Mouse (Mus musculus): Measurements from ENCODE around the gene Cd300ld2. TPM values are rescaled to one million over a fixed set of nuclear protein-coding genes. Genes with fewer than 3 reads are reported as not detected.
A peak's percentile ranks its signal among the peaks of the same experiment; 100 is the strongest.
"Not testable (repeated sequence)": the region's sequence is repeated elsewhere in the genome, so short reads cannot be mapped to it uniquely, and the experiment has no call there.

The Cd300ld2 gene
- polyA plus RNA-seq, 1 experiment = 0.27 TPM

- no peak for DNase-seq (ENCODE audit: low read depth in 1 of 2, low spot score in 2 of 2)
- 40% methylated on average over 3 of the region's 3 CpGs for WGBS
- H3K4me3 ChIP-seq (ENCODE audit: extremely low read depth, insufficient read depth, insufficient read length) = no peak overlapping the region
- no peak for TF ChIP-seq CTCF (IDR thresholded peaks at IDR 0.05; ENCODE audit: extremely low read depth, insufficient read depth, insufficient read length, insufficient replicate concordance)
- no peak overlapping the region for H3K27ac ChIP-seq (ENCODE audit: insufficient read depth, low read length)
- H3K27me3 ChIP-seq (ENCODE audit: control insufficient read depth, insufficient read depth, low read length) = no peaks in the 10 kb centered on the region
- H3K4me1 ChIP-seq (ENCODE audit: control insufficient read depth, insufficient read depth, insufficient read length) = no peaks in the 10 kb centered on the region
- no peaks in the 10 kb centered on the region for H3K36me3 ChIP-seq (ENCODE audit: control insufficient read depth, insufficient read depth, low read length)
Observed at GRCm38 (mm10) chr11:115049282-115049895, 33.4 kb upstream of the Cd300ld2 start.

- WGBS = 43% methylated on average over 2 of the region's 2 CpGs
- Histone ChIP-seq H3K4me1 (ENCODE audit: control insufficient read depth, insufficient read depth, insufficient read length) (no peaks in the 10 kb centered on the region), H3K4me3 (ENCODE audit: extremely low read depth, insufficient read depth, insufficient read length) (no peak within 1 kb of the TSS), H3K36me3 (ENCODE audit: control insufficient read depth, insufficient read depth, low read length) (no peaks in the 10 kb centered on the region), H3K27ac (ENCODE audit: insufficient read depth, low read length) (no peak within 1 kb of the TSS), H3K27me3 (ENCODE audit: control insufficient read depth, insufficient read depth, low read length) (no peaks in the 10 kb centered on the region)
- TF ChIP-seq CTCF (IDR thresholded peaks at IDR 0.05; ENCODE audit: extremely low read depth, insufficient read depth, insufficient read length, insufficient replicate concordance) (no peak), POLR2A (IDR thresholded peaks at IDR 0.05; ENCODE audit: low read depth, low read length) (no peak)
- no peak for DNase-seq (ENCODE audit: low read depth in 1 of 2, low spot score in 2 of 2)
Observed at GRCm38 (mm10) chr11:115048259-115048658, 32.3 kb upstream of the Cd300ld2 start, which contains the start of gene Cd300ld3. TSS of gene Cd300ld3 (minus strand) at chr11:115048409.

GRCm38 (mm10) chr11:115037669-115038068, 21.7 kb upstream of the Cd300ld2 start, which contains the start of gene Cd300ld5:
TSS of gene Cd300ld5 (minus strand) at chr11:115037769.
- not testable (repeated sequence) for H3K36me3 ChIP-seq (ENCODE audit: control insufficient read depth, insufficient read depth, low read length); DNase-seq (ENCODE audit: low read depth in 1 of 2, low spot score in 2 of 2); H3K4me3 ChIP-seq (ENCODE audit: extremely low read depth, insufficient read depth, insufficient read length); H3K4me1 ChIP-seq (ENCODE audit: control insufficient read depth, insufficient read depth, insufficient read length); H3K27me3 ChIP-seq (ENCODE audit: control insufficient read depth, insufficient read depth, low read length); H3K27ac ChIP-seq (ENCODE audit: insufficient read depth, low read length)
- WGBS = no CpG with 5 or more reads among the region's 6 CpGs

GRCm38 (mm10) chr11:115026912-115027311, 10.9 kb upstream of the Cd300ld2 start, which contains the start of gene Cd300ld4:
TSS of gene Cd300ld4 (minus strand) at chr11:115027012.
- not testable (repeated sequence) for DNase-seq (ENCODE audit: low read depth in 1 of 2, low spot score in 2 of 2); H3K4me1 ChIP-seq (ENCODE audit: control insufficient read depth, insufficient read depth, insufficient read length); H3K27ac ChIP-seq (ENCODE audit: insufficient read depth, low read length); H3K4me3 ChIP-seq (ENCODE audit: extremely low read depth, insufficient read depth, insufficient read length); H3K36me3 ChIP-seq (ENCODE audit: control insufficient read depth, insufficient read depth, low read length); H3K27me3 ChIP-seq (ENCODE audit: control insufficient read depth, insufficient read depth, low read length)
- WGBS = no CpG with 5 or more reads among the region's 6 CpGs

- Histone ChIP-seq H3K27me3 (ENCODE audit: control insufficient read depth, insufficient read depth, low read length) (no peaks in the 10 kb centered on the region), H3K4me1 (ENCODE audit: control insufficient read depth, insufficient read depth, insufficient read length) (no peaks in the 10 kb centered on the region; the same call in 1 of the 2 replicates), H3K36me3 (ENCODE audit: control insufficient read depth, insufficient read depth, low read length) (no peaks in the 10 kb centered on the region), H3K27ac (ENCODE audit: insufficient read depth, low read length) (peak overlapping the region; percentile 72), H3K4me3 (ENCODE audit: extremely low read depth, insufficient read depth, insufficient read length) (no peak overlapping the region)
- TF ChIP-seq POLR2A (IDR thresholded peaks at IDR 0.05; ENCODE audit: low read depth, low read length) (no peak), CTCF (IDR thresholded peaks at IDR 0.05; ENCODE audit: extremely low read depth, insufficient read depth, insufficient read length, insufficient replicate concordance) (no peak)
- DNase-seq (ENCODE audit: low read depth in 1 of 2, low spot score in 2 of 2) = no peak
- 18% methylated on average over 5 of the region's 5 CpGs for WGBS
Observed at GRCm38 (mm10) chr11:115004070-115004469, 11.9 kb downstream of the Cd300ld2 start.

- TF ChIP-seq CTCF (IDR thresholded peaks at IDR 0.05; ENCODE audit: extremely low read depth, insufficient read depth, insufficient read length, insufficient replicate concordance) (no peak), POLR2A (IDR thresholded peaks at IDR 0.05; ENCODE audit: low read depth, low read length) (no peak)
- peak within 1 kb of the TSS; percentile 5; the same call in 1 of the 2 replicates for H3K4me3 ChIP-seq (ENCODE audit: extremely low read depth, insufficient read depth, insufficient read length)
- DNase-seq (ENCODE audit: low read depth in 1 of 2, low spot score in 2 of 2) = no peak
- no peaks in the 10 kb centered on the region; the same call in 1 of the 2 replicates for H3K4me1 ChIP-seq (ENCODE audit: control insufficient read depth, insufficient read depth, insufficient read length)
- H3K27me3 ChIP-seq (ENCODE audit: control insufficient read depth, insufficient read depth, low read length) = no peaks in the 10 kb centered on the region
- WGBS = 40% methylated on average over 7 of the region's 7 CpGs
- H3K27ac ChIP-seq (ENCODE audit: insufficient read depth, low read length) = peak within 1 kb of the TSS; percentile 67
- H3K36me3 ChIP-seq (ENCODE audit: control insufficient read depth, insufficient read depth, low read length) = no peaks in the 10 kb centered on the region
Observed at GRCm38 (mm10) chr11:115001474-115002040, 14.4 kb downstream of the Cd300ld2 start, which contains the start of gene Cd300c2. TSS of gene Cd300c2 (minus strand) at chr11:115001880.

GRCm38 (mm10) chr11:114989793-114990192, 26.2 kb downstream of the Cd300ld2 start, which contains the start of gene Cd300ld:
TSS of gene Cd300ld (minus strand) at chr11:114989922.
- Histone ChIP-seq H3K27me3 (ENCODE audit: control insufficient read depth, insufficient read depth, low read length) (no peaks in the 10 kb centered on the region), H3K4me3 (ENCODE audit: extremely low read depth, insufficient read depth, insufficient read length) (no peak within 1 kb of the TSS), H3K27ac (ENCODE audit: insufficient read depth, low read length) (no peak within 1 kb of the TSS; the same call in 1 of the 2 replicates), H3K36me3 (ENCODE audit: control insufficient read depth, insufficient read depth, low read length) (no peaks in the 10 kb centered on the region), H3K4me1 (ENCODE audit: control insufficient read depth, insufficient read depth, insufficient read length) (no peaks in the 10 kb centered on the region)
- 28% methylated on average over 4 of the region's 4 CpGs for WGBS
- DNase-seq (ENCODE audit: low read depth in 1 of 2, low spot score in 2 of 2) = no peak
- no peak for TF ChIP-seq CTCF (IDR thresholded peaks at IDR 0.05; ENCODE audit: extremely low read depth, insufficient read depth, insufficient read length, insufficient replicate concordance)
- no peak for TF ChIP-seq POLR2A (IDR thresholded peaks at IDR 0.05; ENCODE audit: low read depth, low read length)

All from spleen, adult 2 months (tissue).